Mouse (Mus musculus): ENCODE data around the gene Srcin1. TPM values are rescaled to one million over a fixed set of nuclear protein-coding genes. Genes with fewer than 3 reads are reported as not detected.

The Srcin1 gene
- total and polyA plus RNA-seq, 2 experiments from 2014 or later: not detected

DNA sequence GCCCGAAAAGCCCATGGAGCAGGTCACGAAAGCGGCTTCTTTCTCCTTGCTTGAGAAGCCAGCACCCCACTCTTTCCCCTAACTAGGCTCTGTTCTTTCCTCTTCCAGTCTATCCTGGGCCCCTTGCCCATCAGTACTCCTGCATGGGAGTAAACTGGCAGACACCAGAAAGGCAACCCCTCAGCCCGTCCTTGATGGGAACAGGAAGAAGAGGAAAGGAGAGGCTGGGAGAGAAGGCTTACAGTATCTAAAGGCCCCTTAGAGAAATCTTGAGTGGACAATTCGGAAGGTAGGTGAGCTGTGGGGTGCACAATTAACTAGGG, 40.7 kb downstream of the Srcin1 start:
- Histone ChIP-seq H3K27ac (ENCODE audit: low read depth) (no peak overlapping the region), H3K4me3 (ENCODE audit: low read depth, low read length) (no peak overlapping the region), H3K4me2 (ENCODE audit: low read depth, low read length) (no peak overlapping the region), H3K27me3 (ENCODE audit: control insufficient read depth, insufficient read depth, low read length) (peaks cover 84% of the 10 kb centered on the region), H3K9ac (replicated peaks; ENCODE audit: low read depth, low read length) (no peak overlapping the region), H3K9me3 (replicated peaks; ENCODE audit: control insufficient read depth, low read length) (no peaks in the 10 kb centered on the region), H3K36me3 (replicated peaks; ENCODE audit: control insufficient read depth, insufficient read depth, low read length) (no peaks in the 10 kb centered on the region), H3K4me1 (ENCODE audit: control insufficient read depth, insufficient read depth) (peaks cover 7% of the 10 kb centered on the region; the same call in 1 of the 2 replicates)
- no peak for DNase-seq (ENCODE audit: low spot score)
- TF ChIP-seq CTCF (IDR thresholded peaks at IDR 0.05; ENCODE audit: low read depth): no peak
- no peak for TF ChIP-seq EP300 (IDR thresholded peaks at IDR 0.05; ENCODE audit: low read depth)
- ATAC-seq (ENCODE audit: insufficient read depth, low read depth): no peak
- 15% methylated on average over 5 of the region's 5 CpGs for WGBS

- H3K27ac ChIP-seq (ENCODE audit: low read depth): no peak overlapping the region
- no peak for ATAC-seq (ENCODE audit: insufficient read depth, low read depth)
- peak overlapping the region; percentile 24; the same call in 1 of the 2 replicates for H3K4me2 ChIP-seq (ENCODE audit: low read depth, low read length)
- 1% methylated on average over 95 of the region's 95 CpGs for WGBS
- peak overlapping the region; percentile 29 for H3K4me3 ChIP-seq (ENCODE audit: low read depth, low read length)
- H3K9me3 ChIP-seq (replicated peaks; ENCODE audit: control insufficient read depth, low read length): no peaks in the 10 kb centered on the region
- peaks cover 80% of the 10 kb centered on the region for H3K27me3 ChIP-seq (ENCODE audit: control insufficient read depth, insufficient read depth, low read length)
- H3K36me3 ChIP-seq (replicated peaks; ENCODE audit: control insufficient read depth, insufficient read depth, low read length): no peaks in the 10 kb centered on the region
- DNase-seq (ENCODE audit: low spot score): no peak
- H3K9ac ChIP-seq (replicated peaks; ENCODE audit: low read depth, low read length): no peak overlapping the region
- H3K4me1 ChIP-seq (ENCODE audit: control insufficient read depth, insufficient read depth): peaks cover 7% of the 10 kb centered on the region; the same call in 1 of the 2 replicates
- no peak for TF ChIP-seq CTCF (IDR thresholded peaks at IDR 0.05; ENCODE audit: low read depth)
Measured at GRCm38 (mm10) chr11:97534442-97535307, 41.3 kb downstream of the Srcin1 start.

DNA sequence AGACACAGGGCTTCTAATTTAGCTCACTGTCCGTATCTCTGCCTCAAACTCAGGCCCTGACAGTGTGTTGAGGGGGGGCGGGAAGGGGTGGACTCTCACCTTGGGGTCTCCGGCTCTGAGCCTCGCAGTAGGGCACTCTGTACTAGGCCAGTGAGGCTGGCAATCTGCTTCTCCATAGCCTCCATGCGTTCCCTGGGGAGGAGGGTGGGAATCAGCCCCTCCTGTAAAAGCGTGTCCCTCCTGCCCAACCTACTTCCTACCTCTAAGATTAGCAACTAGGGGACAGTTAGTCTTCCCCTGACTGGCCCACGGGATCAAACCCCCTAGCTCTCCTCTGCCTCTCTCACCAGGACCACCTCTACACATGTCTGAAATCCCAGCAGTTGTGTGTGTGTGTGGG, 42.3 kb downstream of the Srcin1 start:
- DNase-seq (ENCODE audit: low spot score) (no peak), ATAC-seq (ENCODE audit: insufficient read depth, low read depth) (no peak)
- no peak overlapping the region for H3K27ac ChIP-seq (ENCODE audit: low read depth)
- H3K9me3 ChIP-seq (replicated peaks; ENCODE audit: control insufficient read depth, low read length): no peaks in the 10 kb centered on the region
- no peak overlapping the region for H3K4me2 ChIP-seq (ENCODE audit: low read depth, low read length)
- TF ChIP-seq CTCF (IDR thresholded peaks at IDR 0.05; ENCODE audit: low read depth): no peak
- no peak for TF ChIP-seq EP300 (IDR thresholded peaks at IDR 0.05; ENCODE audit: low read depth)
- no peak overlapping the region for H3K9ac ChIP-seq (replicated peaks; ENCODE audit: low read depth, low read length)
- H3K27me3 ChIP-seq (ENCODE audit: control insufficient read depth, insufficient read depth, low read length): peaks cover 73% of the 10 kb centered on the region
- 9% methylated on average over 6 of the region's 7 CpGs for WGBS
- H3K36me3 ChIP-seq (replicated peaks; ENCODE audit: control insufficient read depth, insufficient read depth, low read length): no peaks in the 10 kb centered on the region
- peaks cover 7% of the 10 kb centered on the region; the same call in 1 of the 2 replicates for H3K4me1 ChIP-seq (ENCODE audit: control insufficient read depth, insufficient read depth)
- H3K4me3 ChIP-seq (ENCODE audit: low read depth, low read length): no peak overlapping the region

GRCm38 (mm10) chr11:97532950-97533582, 42.9 kb downstream of the Srcin1 start:
- Histone ChIP-seq H3K4me1 (ENCODE audit: control insufficient read depth, insufficient read depth) (peaks cover 7% of the 10 kb centered on the region; the same call in 1 of the 2 replicates), H3K27me3 (ENCODE audit: control insufficient read depth, insufficient read depth, low read length) (peaks cover 71% of the 10 kb centered on the region), H3K4me2 (ENCODE audit: low read depth, low read length) (peak overlapping the region; percentile 4; the same call in 1 of the 2 replicates), H3K36me3 (replicated peaks; ENCODE audit: control insufficient read depth, insufficient read depth, low read length) (no peaks in the 10 kb centered on the region), H3K9ac (replicated peaks; ENCODE audit: low read depth, low read length) (no peak overlapping the region), H3K4me3 (ENCODE audit: low read depth, low read length) (0 out of 2 replicates have a peak overlapping the region, but pooled peaks have one; percentile 3), H3K9me3 (replicated peaks; ENCODE audit: control insufficient read depth, low read length) (no peaks in the 10 kb centered on the region), H3K27ac (ENCODE audit: low read depth) (no peak overlapping the region)
- WGBS: 4% methylated on average over 20 of the region's 20 CpGs
- 0 out of 2 replicates have a peak, but pooled peaks have one; percentile 15 for ATAC-seq (ENCODE audit: insufficient read depth, low read depth)
- DNase-seq (ENCODE audit: low spot score): no peak
- no peak for TF ChIP-seq EP300 (IDR thresholded peaks at IDR 0.05; ENCODE audit: low read depth)
- no peak for TF ChIP-seq CTCF (IDR thresholded peaks at IDR 0.05; ENCODE audit: low read depth)

GRCm38 (mm10) chr11:97532354-97532753, 43.6 kb downstream of the Srcin1 start:
- ATAC-seq (ENCODE audit: insufficient read depth, low read depth) (no peak), DNase-seq (ENCODE audit: low spot score) (no peak)
- no peak overlapping the region for H3K27ac ChIP-seq (ENCODE audit: low read depth)
- H3K27me3 ChIP-seq (ENCODE audit: control insufficient read depth, insufficient read depth, low read length): peaks cover 64% of the 10 kb centered on the region
- TF ChIP-seq EP300 (IDR thresholded peaks at IDR 0.05; ENCODE audit: low read depth): no peak
- no peak for TF ChIP-seq CTCF (IDR thresholded peaks at IDR 0.05; ENCODE audit: low read depth)
- no peak overlapping the region for H3K4me3 ChIP-seq (ENCODE audit: low read depth, low read length)
- WGBS: 9% methylated on average over 8 of the region's 8 CpGs
- peak overlapping the region; percentile 82; the same call in 1 of the 2 replicates for H3K4me2 ChIP-seq (ENCODE audit: low read depth, low read length)
- no peak overlapping the region for H3K9ac ChIP-seq (replicated peaks; ENCODE audit: low read depth, low read length)
- H3K36me3 ChIP-seq (replicated peaks; ENCODE audit: control insufficient read depth, insufficient read depth, low read length): no peaks in the 10 kb centered on the region
- H3K4me1 ChIP-seq (ENCODE audit: control insufficient read depth, insufficient read depth): peaks cover 7% of the 10 kb centered on the region; the same call in 1 of the 2 replicates
- H3K9me3 ChIP-seq (replicated peaks; ENCODE audit: control insufficient read depth, low read length): no peaks in the 10 kb centered on the region

Measured in heart, postnatal 0 days (tissue).